18 mouse cellular contexts compared by ENCODE assay signal in the genomic region with DNA sequence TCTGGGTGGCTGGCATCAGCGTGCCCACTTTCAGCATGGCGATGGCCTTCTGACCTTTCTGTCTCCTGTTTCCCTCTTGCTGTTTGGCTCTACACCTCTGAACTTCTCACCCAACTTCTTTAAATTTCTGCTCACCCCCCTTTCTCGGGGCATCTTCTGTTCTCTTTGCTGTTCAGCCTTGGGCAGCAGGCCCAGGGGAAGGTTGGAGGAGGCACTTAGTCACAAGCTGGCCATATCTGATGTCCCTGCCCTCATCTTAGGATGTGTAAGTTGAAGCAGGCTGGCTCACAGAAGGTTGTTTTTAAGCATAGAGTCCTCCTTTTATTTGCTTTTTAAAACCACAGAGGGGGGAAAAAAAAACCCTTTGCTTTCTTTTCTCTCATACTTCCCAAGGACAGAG. TPM values are rescaled to one million over a fixed set of nuclear protein-coding genes. Genes with fewer than 3 reads are reported as not detected.
DNase-seq lines count a peak whose midpoint lies in the region; ATAC-seq and TF ChIP-seq lines count a peak whose summit lies in the region.
"Had no signal": no experiment of that assay in that cellular context is flagged by ENCODE, and none has a peak within 500 bp of the region (broad histone marks: within the 10 kb centered on the region; RNA-seq: fewer than 3 reads in every experiment).

No protein-coding gene starts in this region.

- 0 out of 2 replicates have a peak overlapping the region, but pooled peaks have one; percentile 51 for H3K27ac ChIP-seq in heart, embryonic 15.5 days
- no peak overlapping the region for H3K27ac ChIP-seq in heart, embryonic 11.5 days (ENCODE audit: low read depth, low read length)
- peak overlapping the region; percentile 71 for H3K27ac ChIP-seq in midbrain, embryonic 10.5 days (replicated peaks)
- H3K27ac ChIP-seq in midbrain, postnatal 0 days (ENCODE audit: low read depth, low read length): no peak overlapping the region
- H3K27ac ChIP-seq: left cerebral cortex, adult 2 months; liver, embryonic 12.5 days; macrophage had no signal

- H3K4me3 ChIP-seq in heart, embryonic 15.5 days: no peak overlapping the region
- H3K4me3 ChIP-seq in heart, embryonic 11.5 days (ENCODE audit: low read depth, low read length): no peak overlapping the region
- H3K4me3 ChIP-seq in midbrain, embryonic 10.5 days: no peak overlapping the region
- no peak overlapping the region for H3K4me3 ChIP-seq in midbrain, postnatal 0 days (ENCODE audit: low read depth, low read length)
- H3K4me3 ChIP-seq: kidney, embryonic 15.5 days; left cerebral cortex, adult 2 months; liver, embryonic 12.5 days had no signal

- H3K27me3 ChIP-seq in heart, embryonic 15.5 days: no peaks in the 10 kb centered on the region
- H3K27me3 ChIP-seq in heart, embryonic 11.5 days (ENCODE audit: control insufficient read depth, insufficient read depth, low read length): no peaks in the 10 kb centered on the region
- no peaks in the 10 kb centered on the region for H3K27me3 ChIP-seq in midbrain, embryonic 10.5 days (ENCODE audit: low read depth, poor library complexity, severe bottlenecking)
- no peaks in the 10 kb centered on the region for H3K27me3 ChIP-seq in midbrain, postnatal 0 days (ENCODE audit: insufficient read depth, low read length)
- H3K27me3 ChIP-seq: kidney, embryonic 15.5 days; Patski had no signal

- 74% methylated on average over 3 of the region's 3 CpGs for WGBS in heart, embryonic 15.5 days
- WGBS in heart, embryonic 11.5 days (ENCODE audit: insufficient replicate concordance): 78% methylated on average over 3 of the region's 3 CpGs
- WGBS in midbrain, embryonic 10.5 days: 88% methylated on average over 3 of the region's 3 CpGs
- WGBS in midbrain, postnatal 0 days: 85% methylated on average over 3 of the region's 3 CpGs

- no peak for TF ChIP-seq CTCF in midbrain, postnatal 0 days (IDR thresholded peaks at IDR 0.05)

- ATAC-seq in heart, embryonic 15.5 days (replicated peaks; ENCODE audit: insufficient number of reproducible peaks, insufficient read depth, low FRiP score, low read depth): no peak
- ATAC-seq in heart, embryonic 11.5 days (replicated peaks; ENCODE audit: insufficient number of reproducible peaks, low FRiP score, low TSS enrichment): no peak
- ATAC-seq in midbrain, postnatal 0 days (ENCODE audit: low FRiP score): no peak
- ATAC-seq: activated CD4-positive, CD25-positive, alpha-beta regulatory T cell, adult 4 months; forebrain, embryonic 14.5 days; inflammation-experienced regulatory T-cells, adult 6 months; liver, embryonic 12.5 days; Patski had no signal

- H3K4me1 ChIP-seq in heart, embryonic 15.5 days (replicated peaks): peaks cover 19% of the 10 kb centered on the region
- peaks cover 15% of the 10 kb centered on the region for H3K4me1 ChIP-seq in heart, embryonic 11.5 days (ENCODE audit: control insufficient read depth, insufficient read depth, low read length)
- H3K4me1 ChIP-seq in midbrain, embryonic 10.5 days: peaks cover 59% of the 10 kb centered on the region
- H3K4me1 ChIP-seq in midbrain, postnatal 0 days (ENCODE audit: insufficient read depth, low read length): peaks cover 7% of the 10 kb centered on the region; the same call in 1 of the 2 replicates

- H3K9me3 ChIP-seq in heart, embryonic 15.5 days (replicated peaks): no peaks in the 10 kb centered on the region
- no peaks in the 10 kb centered on the region for H3K9me3 ChIP-seq in heart, embryonic 11.5 days (replicated peaks; ENCODE audit: control insufficient read depth, low read length)
- no peaks in the 10 kb centered on the region for H3K9me3 ChIP-seq in midbrain, embryonic 10.5 days (replicated peaks)
- H3K9me3 ChIP-seq in midbrain, postnatal 0 days (ENCODE audit: low read length): no peaks in the 10 kb centered on the region
- H3K9me3 ChIP-seq: kidney, embryonic 15.5 days; liver, embryonic 12.5 days had no signal

- no peak for DNase-seq in midbrain, embryonic 10.5 days (ENCODE audit: low spot score)
- no peak for DNase-seq in midbrain, postnatal 0 days (ENCODE audit: low spot score)
- DNase-seq in adrenal gland, postnatal 10 days: peak; percentile 63
- DNase-seq in ovary, postnatal 36 days (ENCODE audit: low spot score): peak; percentile 63
- DNase-seq in spleen, adult 12 weeks (ENCODE audit: low spot score): no peak
- DNase-seq: cerebellum, adult 11-12 months; cerebellum, postnatal 25 days; lung, embryonic 14.5 days had no signal

- no peak overlapping the region for H3K9ac ChIP-seq in heart, embryonic 15.5 days
- no peak overlapping the region for H3K9ac ChIP-seq in heart, embryonic 11.5 days (ENCODE audit: low read depth, low read length)
- no peak overlapping the region for H3K9ac ChIP-seq in midbrain, postnatal 0 days (replicated peaks; ENCODE audit: low read length, poor library complexity, severe bottlenecking)
- H3K9ac ChIP-seq: kidney, embryonic 15.5 days; liver, embryonic 12.5 days; lung, embryonic 14.5 days had no signal

- H3K4me2 ChIP-seq in heart, embryonic 15.5 days: no peak overlapping the region
- no peak overlapping the region for H3K4me2 ChIP-seq in heart, embryonic 11.5 days
- H3K4me2 ChIP-seq in midbrain, postnatal 0 days (ENCODE audit: low read depth, low read length, poor library complexity, severe bottlenecking): no peak overlapping the region
- H3K4me2 ChIP-seq: kidney, embryonic 15.5 days; liver, embryonic 12.5 days; lung, embryonic 14.5 days had no signal

- H3K36me3 ChIP-seq in heart, embryonic 15.5 days: no peaks in the 10 kb centered on the region
- no peaks in the 10 kb centered on the region for H3K36me3 ChIP-seq in heart, embryonic 11.5 days (ENCODE audit: control insufficient read depth, insufficient read depth, low read length)
- peaks cover 14% of the 10 kb centered on the region for H3K36me3 ChIP-seq in midbrain, embryonic 10.5 days
- H3K36me3 ChIP-seq in midbrain, postnatal 0 days (ENCODE audit: insufficient read depth, low read length): no peaks in the 10 kb centered on the region
- H3K36me3 ChIP-seq: liver, embryonic 12.5 days had no signal

RNA-seq across cellular contexts. Expression of a gene that starts 40.7 kb away (rescaled TPM):
- polyA plus RNA-seq in heart, embryonic 15.5 days (2015; fragmentation: Nextera tagmentation; extraction: Ambion mirVana): 31.0 and 33.2 TPM in 2 replicates
- 45.5 and 46.4 TPM in 2 replicates for polyA plus RNA-seq in heart, embryonic 11.5 days (2014; fragmentation: Nextera tagmentation; extraction: Ambion mirVana)
- 22.9 and 39.4 TPM in 2 replicates for polyA plus RNA-seq in midbrain, embryonic 10.5 days (2016; fragmentation: Nextera tagmentation; extraction: Ambion mirVana)
- 295 and 357 TPM in 2 replicates for total RNA-seq in midbrain, postnatal 0 days (2014; rRNA removed)
- polyA plus RNA-seq in midbrain, postnatal 0 days (2015; fragmentation: Nextera tagmentation; extraction: Ambion mirVana): 98.2 and 104 TPM in 2 replicates
- 10 to 100 TPM; 67.8 to 80.8 TPM for total RNA-seq in adrenal gland, postnatal 10 days (2021)

Comparison
In these comparisons a context has a peak if more than half of its experiments do, and no peak if none do; other contexts are left out.
1. H3K27ac ChIP-seq: peak in heart, embryonic 15.5 days (single experiment) and midbrain, embryonic 10.5 days (single experiment); none in heart, embryonic 11.5 days (single experiment) and midbrain, postnatal 0 days (single experiment).
2. DNase-seq: peak in adrenal gland, postnatal 10 days (single experiment) and ovary, postnatal 36 days (single experiment); none in midbrain, embryonic 10.5 days (single experiment), midbrain, postnatal 0 days (single experiment) and spleen, adult 12 weeks (single experiment).